Mouse (Mus musculus) MEL (cell line): Measurements from ENCODE around the gene Aldh9a1. TPM values are rescaled to one million over a fixed set of nuclear protein-coding genes. Genes with fewer than 3 reads are reported as not detected.

Source experiments
- DNase-seq: peaks from one replicate; pipeline ENCODE4 v3.0.0; 2011; ENCODE audit warnings: low read depth, low spot score
- H3K27ac ChIP-seq: 2 replicates; pipeline ENCODE4 v1.5.1; 2012; ENCODE audit warnings: low read depth, mild to moderate bottlenecking, control low read depth, low read length, moderate library complexity; ENCODE audit not compliant: control insufficient read depth
- H3K27me3 ChIP-seq, 2 experiments: fragments of 150-350 bp in 1 of 2; sonication (generic) in 1 of 2; 2 replicates each; pipeline ENCODE4 v1.6.1; 2012; ENCODE audit warnings: low read length in 2 of 2, mild to moderate bottlenecking in 2 of 2, improper control_type of control experiment in 1 of 2, moderate library complexity in 1 of 2; ENCODE audit not compliant: insufficient read depth in 2 of 2, control insufficient read depth in 1 of 2
- H3K36me3 ChIP-seq, 2 experiments: 2 replicates each; pipeline ENCODE4 v1.6.1; 2012 to 2014; ENCODE audit warnings: low read length in 2 of 2, improper control_type of control experiment in 1 of 2, inconsistent platforms in 1 of 2, mild to moderate bottlenecking in 1 of 2; ENCODE audit not compliant: insufficient read depth in 2 of 2, control insufficient read depth in 1 of 2
- H3K4me1 ChIP-seq, 2 experiments: fragments of 150-350 bp in 1 of 2; sonication (generic) in 1 of 2; 2 replicates each; pipeline ENCODE4 v1.6.1; 2012; ENCODE audit warnings: low read length in 2 of 2, improper control_type of control experiment in 1 of 2, mild to moderate bottlenecking in 1 of 2; ENCODE audit not compliant: insufficient read depth in 2 of 2, control insufficient read depth in 1 of 2
- H3K4me3 ChIP-seq, 2 experiments: fragments of 150-350 bp in 1 of 2; sonication (generic) in 1 of 2; 2 replicates each; pipeline ENCODE4 v1.5.1; 2012; ENCODE audit warnings: low read depth in 2 of 2, low read length in 2 of 2, mild to moderate bottlenecking in 2 of 2, moderate library complexity in 2 of 2, control low read depth in 1 of 2, improper control_type of control experiment in 1 of 2; ENCODE audit not compliant: control insufficient read depth in 1 of 2, insufficient read depth in 1 of 2
- H3K79me2 ChIP-seq: 2 replicates; pipeline ENCODE4 v1.6.1; 2012; ENCODE audit warnings: mild to moderate bottlenecking, low read length, moderate library complexity; ENCODE audit not compliant: control insufficient read depth, poor library complexity, insufficient read depth
- H3K9ac ChIP-seq: 2 replicates; pipeline ENCODE4 v1.6.1; 2012; ENCODE audit warnings: low read depth, mild to moderate bottlenecking, control low read depth, low read length, moderate library complexity; ENCODE audit not compliant: control insufficient read depth, poor library complexity, severe bottlenecking
- H3K9me3 ChIP-seq: fragments of 150-350 bp; sonication (generic); replicated peaks from 2 replicates; pipeline ENCODE4 v1.6.1; 2012; ENCODE audit warnings: mild to moderate bottlenecking, low read length, improper control_type of control experiment, moderate library complexity; ENCODE audit not compliant: insufficient read depth
- CHD1 ChIP-seq: IDR thresholded peaks from 2 replicates; pipeline ENCODE4 v1.6.1; 2012; ENCODE audit warnings: low read depth, mild to moderate bottlenecking, inconsistent platforms, low read length, improper control_type of control experiment
- GABPA ChIP-seq: IDR thresholded peaks from 2 replicates; pipeline ENCODE4 v1.6.1; 2012; ENCODE audit warnings: low read depth, mild to moderate bottlenecking, inconsistent platforms, low read length, improper control_type of control experiment, moderate library complexity
- HCFC1 ChIP-seq: IDR thresholded peaks from 2 replicates; pipeline ENCODE4 v1.6.1; 2012; ENCODE audit warnings: low read depth, mild to moderate bottlenecking, inconsistent platforms, low read length, improper control_type of control experiment, moderate library complexity
- MAFK ChIP-seq: IDR thresholded peaks from 2 replicates; pipeline ENCODE4 v1.6.1; 2011; ENCODE audit warnings: low read depth, mild to moderate bottlenecking, low read length, improper control_type of control experiment, borderline replicate concordance
- MAX ChIP-seq: IDR thresholded peaks from 2 replicates; pipeline ENCODE4 v1.6.1; 2011; ENCODE audit warnings: low read length, improper control_type of control experiment
- MAZ ChIP-seq: IDR thresholded peaks from 2 replicates; pipeline ENCODE4 v1.6.1; 2012; ENCODE audit warnings: low read depth, mild to moderate bottlenecking, inconsistent platforms, low read length, improper control_type of control experiment
- MEF2A ChIP-seq: IDR thresholded peaks from 2 replicates; pipeline ENCODE4 v1.6.1; 2014; ENCODE audit warnings: low read depth, mild to moderate bottlenecking, inconsistent platforms, low read length, improper control_type of control experiment; ENCODE audit not compliant: poor library complexity, insufficient replicate concordance, severe bottlenecking; ENCODE audit errors: extremely low read depth
- MYC ChIP-seq: IDR thresholded peaks from 2 replicates; pipeline ENCODE4 v1.6.1; 2011; ENCODE audit warnings: low read depth, mild to moderate bottlenecking, low read length, improper control_type of control experiment, moderate library complexity
- NELFE ChIP-seq: IDR thresholded peaks from 2 replicates; pipeline ENCODE4 v1.6.1; 2011; ENCODE audit warnings: low read depth, low read length, improper control_type of control experiment
- NRF1 ChIP-seq: IDR thresholded peaks from 2 replicates; pipeline ENCODE4 v1.6.1; 2014; ENCODE audit warnings: low read depth, mild to moderate bottlenecking, inconsistent platforms, low read length, improper control_type of control experiment, moderate library complexity; ENCODE audit not compliant: poor library complexity, insufficient read depth, severe bottlenecking
- RAD21 ChIP-seq: IDR thresholded peaks from 2 replicates; pipeline ENCODE4 v1.6.1; 2011; ENCODE audit warnings: mild to moderate bottlenecking, low read depth, low read length, improper control_type of control experiment
- RCOR1 ChIP-seq: IDR thresholded peaks from 2 replicates; pipeline ENCODE4 v1.6.1; 2012; ENCODE audit warnings: low read depth, mild to moderate bottlenecking, inconsistent platforms, low read length, improper control_type of control experiment
- TBP ChIP-seq: IDR thresholded peaks from 2 replicates; pipeline ENCODE4 v1.8.0; 2011; ENCODE audit warnings: low read depth, low read length, improper control_type of control experiment
- TCF12 ChIP-seq: IDR thresholded peaks from 2 replicates; pipeline ENCODE4 v1.6.1; 2014; ENCODE audit warnings: low read depth, mild to moderate bottlenecking, inconsistent platforms, low read length, improper control_type of control experiment, moderate library complexity
- UBTF ChIP-seq: IDR thresholded peaks from 2 replicates; pipeline ENCODE4 v1.6.1; 2012; ENCODE audit warnings: low read depth, mild to moderate bottlenecking, inconsistent platforms, low read length, improper control_type of control experiment, moderate library complexity, borderline replicate concordance; ENCODE audit not compliant: insufficient read depth
- USF1 ChIP-seq: IDR thresholded peaks from 2 replicates; pipeline ENCODE4 v1.6.1; 2014; ENCODE audit warnings: low read depth, mild to moderate bottlenecking, inconsistent platforms, low read length, improper control_type of control experiment, moderate library complexity
- ZC3H11A ChIP-seq: IDR thresholded peaks from 2 replicates; pipeline ENCODE4 v1.6.1; 2012; ENCODE audit warnings: low read depth, mild to moderate bottlenecking, inconsistent platforms, low read length, improper control_type of control experiment
- ZKSCAN1 ChIP-seq: IDR thresholded peaks from 2 replicates; pipeline ENCODE4 v1.6.1; 2012; ENCODE audit warnings: low read depth, mild to moderate bottlenecking, inconsistent platforms, low read length, improper control_type of control experiment, moderate library complexity
- polyA plus RNA-seq, 2 experiments: library from polyadenylated mRNA; stranded (reverse) in 1 of 2; unstranded in 1 of 2; fragments of >175 nt in 1 of 2; fragments of >200 nt in 1 of 2; gene quantifications; 2 replicates each; pipeline versions ENCODE4 v1.2.1 to v1.2.4; 2012; ENCODE audit warnings: low replicate concordance in 2 of 2, low read depth in 1 of 2; ENCODE audit not compliant: insufficient read length in 2 of 2, insufficient read depth in 1 of 2, missing spikeins in 1 of 2
- total RNA-seq: library from RNA; depleted of rRNA; stranded (reverse); fragments of 300-350 nt; gene quantifications from 2 replicates; pipeline ENCODE4 v1.2.3, GENCODE M21; 2012

Aldh9a1 gene
- total and polyA plus RNA-seq, 3 experiments, result 14.3 to 78.2 TPM; not detected in 1

- no peaks in the 10 kb centered on the region; a peak in 1 of 4 replicates for H3K27me3 ChIP-seq
- no peak overlapping the region for H3K9ac ChIP-seq
- H3K4me3 ChIP-seq, result no peak overlapping the region
- H3K36me3 ChIP-seq, result peaks cover 0 to 6% of the 10 kb centered on the region in 2 experiments; a peak in 2 of 4 replicates
- DNase-seq, result no peak
- H3K9me3 ChIP-seq, result no peaks in the 10 kb centered on the region
- H3K4me1 ChIP-seq, result peaks cover 0 to 2% of the 10 kb centered on the region in 2 experiments; a peak in 2 of 4 replicates
- no peak overlapping the region for H3K27ac ChIP-seq
- H3K79me2 ChIP-seq, result no peaks in the 10 kb centered on the region; the same call in 1 of the 2 replicates
- TF ChIP-seq ZC3H11A, result no peak
- TF ChIP-seq MYC, result no peak
- TF ChIP-seq NELFE, result no peak
- TF ChIP-seq GABPA, result no peak
- no peak for TF ChIP-seq MAZ
- no peak for TF ChIP-seq NRF1
- TF ChIP-seq MAX, result no peak
- no peak for TF ChIP-seq HCFC1
- TF ChIP-seq CHD1, result no peak
- no peak for TF ChIP-seq MAFK
- TF ChIP-seq TCF12, result no peak
- no peak for TF ChIP-seq RCOR1
- TF ChIP-seq USF1, result no peak
- TF ChIP-seq UBTF, result no peak
These were observed 40.6 kb downstream of the Aldh9a1 start for GRCm38 (mm10) chr1:167390381-167390780.

- H3K79me2 ChIP-seq, result no peaks in the 10 kb centered on the region; the same call in 1 of the 2 replicates
- DNase-seq, result no peak
- H3K27ac ChIP-seq, result no peak overlapping the region
- TF ChIP-seq ZKSCAN1 (no peak), TBP (no peak), MEF2A (no peak), HCFC1 (no peak), RAD21 (no peak)
- H3K4me1 ChIP-seq, result peaks cover 0 to 2% of the 10 kb centered on the region in 2 experiments; a peak in 2 of 4 replicates
- H3K9ac ChIP-seq, result no peak overlapping the region
- H3K36me3 ChIP-seq, result peaks cover 0 to 6% of the 10 kb centered on the region in 2 experiments; a peak in 2 of 4 replicates
- no peaks in the 10 kb centered on the region for H3K9me3 ChIP-seq
- H3K4me3 ChIP-seq, result no peak overlapping the region
- no peaks in the 10 kb centered on the region; a peak in 1 of 4 replicates for H3K27me3 ChIP-seq
These were observed 41.5 kb downstream of the Aldh9a1 start for GRCm38 (mm10) chr1:167391241-167391640.
